Mouse (Mus musculus): Measurements from ENCODE around the gene Bean1. TPM values are rescaled to one million over a fixed set of nuclear protein-coding genes. Genes with fewer than 3 reads are reported as not detected.
A peak's percentile ranks its signal among the peaks of the same experiment; 100 is the strongest.

The Bean1 gene
- polyA plus RNA-seq, 1 experiment = 0.66 TPM

GRCm38 (mm10) chr8:104144434-104145216, 25.6 kb upstream of the Bean1 start:
- no peak for TF ChIP-seq POLR2A (IDR thresholded peaks at IDR 0.05; ENCODE audit: low read depth, low read length)
- TF ChIP-seq CTCF (conservative IDR thresholded peaks at IDR 0.05; ENCODE audit: insufficient read depth, insufficient read length, low read depth, low read length) = peak; percentile 25; the same call in 1 of the 2 replicates
- Histone ChIP-seq H3K4me3 (ENCODE audit: insufficient read depth, low read depth, low read length) (no peak overlapping the region), H3K4me1 (ENCODE audit: control insufficient read depth, insufficient read depth, low read length) (no peaks in the 10 kb centered on the region), H3K27me3 (replicated peaks; ENCODE audit: control insufficient read depth, insufficient read depth, low read length) (no peaks in the 10 kb centered on the region), H3K36me3 (ENCODE audit: control insufficient read depth, insufficient read depth, low read length) (no peaks in the 10 kb centered on the region), H3K27ac (ENCODE audit: insufficient read depth, low read depth, low read length) (no peak overlapping the region)
- WGBS = 71% methylated on average over 13 of the region's 13 CpGs
- DNase-seq = no peak

GRCm38 (mm10) chr8:104145981-104146689, 24.1 kb upstream of the Bean1 start:
- 38% methylated on average over 15 of the region's 15 CpGs for WGBS
- Histone ChIP-seq H3K27me3 (replicated peaks; ENCODE audit: control insufficient read depth, insufficient read depth, low read length) (no peaks in the 10 kb centered on the region), H3K27ac (ENCODE audit: insufficient read depth, low read depth, low read length) (no peak overlapping the region), H3K36me3 (ENCODE audit: control insufficient read depth, insufficient read depth, low read length) (no peaks in the 10 kb centered on the region), H3K4me3 (ENCODE audit: insufficient read depth, low read depth, low read length) (no peak overlapping the region), H3K4me1 (ENCODE audit: control insufficient read depth, insufficient read depth, low read length) (no peaks in the 10 kb centered on the region)
- no peak for TF ChIP-seq POLR2A (IDR thresholded peaks at IDR 0.05; ENCODE audit: low read depth, low read length)
- peak; percentile 69 for TF ChIP-seq CTCF (conservative IDR thresholded peaks at IDR 0.05; ENCODE audit: insufficient read depth, insufficient read length, low read depth, low read length)
- DNase-seq = peak; percentile 80

DNA sequence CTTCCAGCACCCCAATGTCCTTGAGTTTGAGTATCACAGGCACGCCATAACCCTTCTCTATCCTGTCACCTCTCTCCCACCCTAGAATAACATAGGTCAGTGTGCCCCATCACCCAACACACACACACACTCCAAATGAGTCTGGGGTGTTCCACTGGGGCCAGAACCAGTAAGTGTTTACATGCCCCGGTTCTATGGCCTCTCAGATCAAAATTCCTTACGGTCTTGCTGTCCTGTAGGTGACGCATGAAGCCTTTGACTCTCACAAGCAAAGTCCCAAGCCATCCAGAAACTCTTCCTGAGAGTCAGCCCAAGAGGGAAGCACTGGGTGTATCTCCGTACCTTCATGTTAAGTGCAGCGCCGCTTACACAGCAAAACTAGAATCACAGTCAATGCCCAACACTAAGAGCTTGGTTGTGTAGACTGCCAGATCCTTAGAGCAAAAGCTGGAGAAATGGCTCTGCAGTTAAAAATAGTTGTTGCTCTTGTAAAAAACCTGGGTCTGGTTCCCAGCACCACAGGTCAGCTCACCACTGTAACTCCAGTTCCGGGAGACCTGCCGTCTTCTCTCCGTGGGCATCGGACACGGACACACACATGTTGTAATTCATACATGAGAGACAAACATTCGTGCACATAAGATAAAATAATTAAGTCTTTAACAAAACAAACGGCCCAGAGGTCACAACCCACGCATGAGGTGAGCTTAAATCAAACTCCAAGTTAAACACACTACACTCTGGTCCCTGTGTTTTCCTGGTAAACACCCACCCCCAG, 23.3 kb upstream of the Bean1 start:
- H3K4me3 ChIP-seq (ENCODE audit: insufficient read depth, low read depth, low read length) = no peak overlapping the region
- H3K36me3 ChIP-seq (ENCODE audit: control insufficient read depth, insufficient read depth, low read length) = no peaks in the 10 kb centered on the region
- TF ChIP-seq CTCF (conservative IDR thresholded peaks at IDR 0.05; ENCODE audit: insufficient read depth, insufficient read length, low read depth, low read length) = no peak
- no peak for TF ChIP-seq POLR2A (IDR thresholded peaks at IDR 0.05; ENCODE audit: low read depth, low read length)
- H3K27me3 ChIP-seq (replicated peaks; ENCODE audit: control insufficient read depth, insufficient read depth, low read length) = no peaks in the 10 kb centered on the region
- H3K27ac ChIP-seq (ENCODE audit: insufficient read depth, low read depth, low read length) = no peak overlapping the region
- DNase-seq = no peak
- no peaks in the 10 kb centered on the region for H3K4me1 ChIP-seq (ENCODE audit: control insufficient read depth, insufficient read depth, low read length)
- 85% methylated on average over 15 of the region's 15 CpGs for WGBS

DNA sequence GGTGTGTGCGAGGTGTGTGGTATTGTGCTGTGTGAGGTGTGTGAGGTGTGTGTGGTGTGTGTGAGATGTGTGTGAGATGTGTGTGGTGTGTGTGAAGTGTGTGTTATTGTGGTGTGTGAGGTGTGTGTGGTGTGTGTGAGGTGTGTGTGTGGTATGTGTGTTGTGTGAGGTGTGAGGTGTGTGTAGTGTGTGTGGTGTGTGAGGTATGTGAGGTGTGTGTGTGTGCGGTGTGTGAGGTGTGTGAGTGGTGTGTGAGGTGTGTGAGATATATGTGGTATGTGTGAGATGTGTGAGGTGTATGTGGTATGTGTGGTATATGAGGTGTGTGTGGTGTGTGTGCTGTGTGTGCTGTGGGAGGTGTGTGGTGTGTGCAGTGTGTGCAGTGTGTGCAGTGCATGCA, 22.3 kb upstream of the Bean1 start:
- H3K4me1 ChIP-seq (ENCODE audit: control insufficient read depth, insufficient read depth, low read length) = no peaks in the 10 kb centered on the region
- H3K36me3 ChIP-seq (ENCODE audit: control insufficient read depth, insufficient read depth, low read length) = no peaks in the 10 kb centered on the region
- no peak for TF ChIP-seq POLR2A (IDR thresholded peaks at IDR 0.05; ENCODE audit: low read depth, low read length)
- TF ChIP-seq CTCF (conservative IDR thresholded peaks at IDR 0.05; ENCODE audit: insufficient read depth, insufficient read length, low read depth, low read length) = no peak
- H3K27me3 ChIP-seq (replicated peaks; ENCODE audit: control insufficient read depth, insufficient read depth, low read length) = no peaks in the 10 kb centered on the region
- DNase-seq = no peak
- WGBS = 98% methylated on average over 2 of the region's 2 CpGs
- H3K4me3 ChIP-seq (ENCODE audit: insufficient read depth, low read depth, low read length) = no peak overlapping the region
- H3K27ac ChIP-seq (ENCODE audit: insufficient read depth, low read depth, low read length) = no peak overlapping the region

GRCm38 (mm10) chr8:104160731-104161130, 9.5 kb upstream of the Bean1 start:
- no peak overlapping the region for H3K27ac ChIP-seq (ENCODE audit: insufficient read depth, low read depth, low read length)
- no peak overlapping the region for H3K4me3 ChIP-seq (ENCODE audit: insufficient read depth, low read depth, low read length)
- no peak for DNase-seq
- H3K36me3 ChIP-seq (ENCODE audit: control insufficient read depth, insufficient read depth, low read length) = no peaks in the 10 kb centered on the region
- no peaks in the 10 kb centered on the region for H3K4me1 ChIP-seq (ENCODE audit: control insufficient read depth, insufficient read depth, low read length)
- no peaks in the 10 kb centered on the region for H3K27me3 ChIP-seq (replicated peaks; ENCODE audit: control insufficient read depth, insufficient read depth, low read length)
- WGBS = 69% methylated on average over 5 of the region's 5 CpGs
- TF ChIP-seq CTCF (conservative IDR thresholded peaks at IDR 0.05; ENCODE audit: insufficient read depth, insufficient read length, low read depth, low read length) = no peak

GRCm38 (mm10) chr8:104169461-104169860, 781 bp upstream of the Bean1 start:
- no peaks in the 10 kb centered on the region for H3K4me1 ChIP-seq (ENCODE audit: control insufficient read depth, insufficient read depth, low read length)
- TF ChIP-seq POLR2A (IDR thresholded peaks at IDR 0.05; ENCODE audit: low read depth, low read length) (no peak), CTCF (conservative IDR thresholded peaks at IDR 0.05; ENCODE audit: insufficient read depth, insufficient read length, low read depth, low read length) (no peak)
- DNase-seq = no peak
- H3K36me3 ChIP-seq (ENCODE audit: control insufficient read depth, insufficient read depth, low read length) = no peaks in the 10 kb centered on the region
- no peak overlapping the region for H3K4me3 ChIP-seq (ENCODE audit: insufficient read depth, low read depth, low read length)
- H3K27ac ChIP-seq (ENCODE audit: insufficient read depth, low read depth, low read length) = no peak overlapping the region
- 88% methylated on average over 3 of the region's 3 CpGs for WGBS
- peaks cover 4% of the 10 kb centered on the region; the same call in 1 of the 2 replicates for H3K27me3 ChIP-seq (replicated peaks; ENCODE audit: control insufficient read depth, insufficient read depth, low read length)

Data from kidney, adult 2 months (tissue).